Mouse (Mus musculus): ENCODE results near the gene Gm10295.

DNA sequence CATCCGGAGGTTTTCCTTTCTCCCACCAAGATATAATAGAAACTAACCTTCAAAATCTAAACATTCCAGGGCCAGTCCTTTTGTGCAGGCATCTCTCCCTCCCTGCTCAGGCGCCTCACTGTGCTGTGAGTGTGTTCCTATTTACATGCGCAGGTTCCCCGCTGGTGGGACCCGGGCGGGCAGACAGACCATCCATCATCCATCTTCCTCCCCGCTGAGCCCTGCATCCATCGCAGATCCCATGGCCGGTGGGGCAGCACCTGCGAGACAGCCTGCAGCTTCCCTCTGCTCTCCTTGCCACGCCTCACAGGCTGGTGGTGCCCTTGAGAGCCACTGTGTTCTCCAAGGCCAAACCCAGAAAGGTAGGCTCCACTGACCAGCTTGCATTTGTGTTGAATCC, at the start of gene Gm10295:
- TF ChIP-seq CTCF (IDR thresholded peaks at IDR 0.05) (no peak), EP300 (IDR thresholded peaks at IDR 0.05) (no peak)

Data from lung, postnatal 0 days (tissue).